Mouse (Mus musculus): Measurements from ENCODE around the gene Ip6k2. TPM values are rescaled to one million over a fixed set of nuclear protein-coding genes. Genes with fewer than 3 reads are reported as not detected.

The Ip6k2 gene
- total and polyA plus RNA-seq, 3 experiments: 21.3 to 33.7 TPM; not detected in 1

- Histone ChIP-seq H3K27me3 (ENCODE audit: control insufficient read depth in 1 of 2, insufficient read depth in 2 of 2, low read length in 2 of 2) (no peaks in the 10 kb centered on the region), H3K27ac (ENCODE audit: control insufficient read depth, low read depth, low read length) (peak overlapping the region; percentile 33), H3K36me3 (ENCODE audit: control insufficient read depth in 1 of 2, insufficient read depth in 2 of 2, low read length in 2 of 2) (peaks cover 0 to 6% of the 10 kb centered on the region in 2 experiments; a peak in 2 of 4 replicates), H3K79me2 (ENCODE audit: control insufficient read depth, insufficient read depth, low read length, poor library complexity) (no peaks in the 10 kb centered on the region; the same call in 1 of the 2 replicates), H3K4me1 (ENCODE audit: control insufficient read depth in 1 of 2, insufficient read depth in 2 of 2, low read length in 2 of 2) (peaks cover 0 to 8% of the 10 kb centered on the region in 2 experiments; a peak in 3 of 4 replicates), H3K9me3 (replicated peaks; ENCODE audit: insufficient read depth, low read length) (no peaks in the 10 kb centered on the region), H3K9ac (ENCODE audit: control insufficient read depth, low read depth, low read length, poor library complexity, severe bottlenecking) (peak overlapping the region; percentile 66), H3K4me3 (ENCODE audit: control insufficient read depth in 1 of 2, insufficient read depth in 1 of 2, low read depth in 2 of 2, low read length in 2 of 2) (peak overlapping the region; percentile 66 to 89)
- TF ChIP-seq NRF1 (IDR thresholded peaks at IDR 0.05; ENCODE audit: insufficient read depth, low read depth, low read length, poor library complexity, severe bottlenecking): no peak
- 0 out of 2 replicates have a peak, but pooled peaks have one; percentile 12 for TF ChIP-seq MAFK (IDR thresholded peaks at IDR 0.05; ENCODE audit: borderline replicate concordance, low read depth, low read length)
- TF ChIP-seq MEF2A (IDR thresholded peaks at IDR 0.05; ENCODE audit: extremely low read depth, insufficient replicate concordance, low read depth, low read length, poor library complexity, severe bottlenecking): no peak
- peak; percentile 3; the same call in 1 of the 2 replicates for TF ChIP-seq ETS1 (IDR thresholded peaks at IDR 0.05; ENCODE audit: low read depth, low read length)
- peak; percentile 52 for TF ChIP-seq NELFE (IDR thresholded peaks at IDR 0.05; ENCODE audit: low read depth, low read length)
- TF ChIP-seq TBP (IDR thresholded peaks at IDR 0.05; ENCODE audit: low read depth, low read length): peak; percentile 60; the same call in 1 of the 2 replicates
- TF ChIP-seq POLR2A (IDR thresholded peaks at IDR 0.05; ENCODE audit: control insufficient read depth in 1 of 2, insufficient read depth in 1 of 2, low read depth in 1 of 2, low read length in 2 of 2, poor library complexity in 1 of 2): peak; percentile 83 to 89
- DNase-seq (ENCODE audit: low read depth, low spot score): peak; percentile 95
Observed at GRCm38 (mm10) chr9:108854241-108854696, 70.7 kb downstream of the Ip6k2 start.

- peaks cover 0 to 8% of the 10 kb centered on the region in 2 experiments; a peak in 3 of 4 replicates for H3K4me1 ChIP-seq (ENCODE audit: control insufficient read depth in 1 of 2, insufficient read depth in 2 of 2, low read length in 2 of 2)
- H3K27ac ChIP-seq (ENCODE audit: control insufficient read depth, low read depth, low read length): no peak overlapping the region
- H3K36me3 ChIP-seq (ENCODE audit: control insufficient read depth in 1 of 2, insufficient read depth in 2 of 2, low read length in 2 of 2): peaks cover 0 to 6% of the 10 kb centered on the region in 2 experiments; a peak in 2 of 4 replicates
- TF ChIP-seq MEF2A (IDR thresholded peaks at IDR 0.05; ENCODE audit: extremely low read depth, insufficient replicate concordance, low read depth, low read length, poor library complexity, severe bottlenecking) (no peak), MYB (IDR thresholded peaks at IDR 0.05; ENCODE audit: low read depth, low read length) (no peak), MAZ (IDR thresholded peaks at IDR 0.05; ENCODE audit: low read depth, low read length) (no peak), HCFC1 (IDR thresholded peaks at IDR 0.05; ENCODE audit: low read depth, low read length) (no peak), TCF12 (IDR thresholded peaks at IDR 0.05; ENCODE audit: low read depth, low read length) (no peak)
- no peaks in the 10 kb centered on the region; the same call in 1 of the 2 replicates for H3K79me2 ChIP-seq (ENCODE audit: control insufficient read depth, insufficient read depth, low read length, poor library complexity)
- H3K9me3 ChIP-seq (replicated peaks; ENCODE audit: insufficient read depth, low read length): no peaks in the 10 kb centered on the region
- no peaks in the 10 kb centered on the region for H3K27me3 ChIP-seq (ENCODE audit: control insufficient read depth in 1 of 2, insufficient read depth in 2 of 2, low read length in 2 of 2)
- no peak for DNase-seq (ENCODE audit: low read depth, low spot score)
- no peak overlapping the region for H3K9ac ChIP-seq (ENCODE audit: control insufficient read depth, low read depth, low read length, poor library complexity, severe bottlenecking)
- H3K4me3 ChIP-seq (ENCODE audit: control insufficient read depth in 1 of 2, insufficient read depth in 1 of 2, low read depth in 2 of 2, low read length in 2 of 2): no peak overlapping the region
Observed at GRCm38 (mm10) chr9:108855335-108855734, 71.7 kb downstream of the Ip6k2 start.

Other genes starting within 250 kb of the Ip6k2 start
- gene Impdh2, start 223.5 kb upstream of the Ip6k2 start, total RNA-seq (2012; rRNA removed): 488 and 550 TPM in 2 replicates
- gene Impdh2, start 223.5 kb upstream of the Ip6k2 start, polyA plus RNA-seq (2012; ENCODE audit: insufficient read depth in 1 of 2, insufficient read length in 2 of 2, low read depth in 1 of 2, low replicate concordance in 2 of 2, missing spikeins in 1 of 2): 100 to 1,000 TPM in 1 of 2 experiments, not detected in 1; 519 TPM
- gene Ndufaf3, start 216.4 kb upstream of the Ip6k2 start, total RNA-seq (2012; rRNA removed): 38.0 and 42.7 TPM in 2 replicates
- gene Ndufaf3, start 216.4 kb upstream of the Ip6k2 start, polyA plus RNA-seq (2012; ENCODE audit: insufficient read depth in 1 of 2, insufficient read length in 2 of 2, low read depth in 1 of 2, low replicate concordance in 2 of 2, missing spikeins in 1 of 2): 10 to 100 TPM in 1 of 2 experiments, not detected in 1; 66.8 TPM
- 64.9 and 85.8 TPM in 2 replicates for gene Dalrd3, start 213.9 kb upstream of the Ip6k2 start, total RNA-seq (2012; rRNA removed)
- 100 to 1,000 TPM in 1 of 2 experiments, not detected in 1; 126 TPM for gene Dalrd3, start 213.9 kb upstream of the Ip6k2 start, polyA plus RNA-seq (2012; ENCODE audit: insufficient read depth in 1 of 2, insufficient read length in 2 of 2, low read depth in 1 of 2, low replicate concordance in 2 of 2, missing spikeins in 1 of 2)
- 43.2 and 43.5 TPM in 2 replicates for gene Wdr6, start 205.1 kb upstream of the Ip6k2 start, total RNA-seq (2012; rRNA removed)
- 10 to 100 TPM in 1 of 2 experiments, not detected in 1; 44.9 TPM for gene Wdr6, start 205.1 kb upstream of the Ip6k2 start, polyA plus RNA-seq (2012; ENCODE audit: insufficient read depth in 1 of 2, insufficient read length in 2 of 2, low read depth in 1 of 2, low replicate concordance in 2 of 2, missing spikeins in 1 of 2)
- gene P4htm, start 186.1 kb upstream of the Ip6k2 start, total RNA-seq (2012; rRNA removed): 0.08 and 0.10 TPM in 2 replicates
- under 1 TPM in 1 of 2 experiments, not detected in 1; 0.22 TPM for gene P4htm, start 186.1 kb upstream of the Ip6k2 start, polyA plus RNA-seq (2012; ENCODE audit: insufficient read depth in 1 of 2, insufficient read length in 2 of 2, low read depth in 1 of 2, low replicate concordance in 2 of 2, missing spikeins in 1 of 2)
- 55.8 and 59.6 TPM in 2 replicates for gene Arih2, start 134.4 kb upstream of the Ip6k2 start, total RNA-seq (2012; rRNA removed)
- 10 to 100 TPM in 1 of 2 experiments, not detected in 1; 66.5 TPM for gene Arih2, start 134.4 kb upstream of the Ip6k2 start, polyA plus RNA-seq (2012; ENCODE audit: insufficient read depth in 1 of 2, insufficient read length in 2 of 2, low read depth in 1 of 2, low replicate concordance in 2 of 2, missing spikeins in 1 of 2)
- gene Slc25a20, start 121.7 kb upstream of the Ip6k2 start, total RNA-seq (2012; rRNA removed): 15.6 and 19.3 TPM in 2 replicates
- 10 to 100 TPM in 1 of 2 experiments, not detected in 1; 24.1 TPM for gene Slc25a20, start 121.7 kb upstream of the Ip6k2 start, polyA plus RNA-seq (2012; ENCODE audit: insufficient read depth in 1 of 2, insufficient read length in 2 of 2, low read depth in 1 of 2, low replicate concordance in 2 of 2, missing spikeins in 1 of 2)
- 18.9 and 22.4 TPM in 2 replicates for gene Prkar2a, start 94.5 kb upstream of the Ip6k2 start, total RNA-seq (2012; rRNA removed)
- gene Prkar2a, start 94.5 kb upstream of the Ip6k2 start, polyA plus RNA-seq (2012; ENCODE audit: insufficient read depth in 1 of 2, insufficient read length in 2 of 2, low read depth in 1 of 2, low replicate concordance in 2 of 2, missing spikeins in 1 of 2): 100 to 1,000 TPM in 1 of 2 experiments, 10 to 100 TPM in 1; 87.9 to 230 TPM
- 3.9 and 6.6 TPM in 2 replicates for gene Nckipsd, start 24.6 kb downstream of the Ip6k2 start, total RNA-seq (2012; rRNA removed)
- gene Nckipsd, start 24.6 kb downstream of the Ip6k2 start, polyA plus RNA-seq (2012; ENCODE audit: insufficient read depth in 1 of 2, insufficient read length in 2 of 2, low read depth in 1 of 2, low replicate concordance in 2 of 2, missing spikeins in 1 of 2): 10 to 100 TPM in 1 of 2 experiments, not detected in 1; 10.3 TPM
- gene Celsr3, start 42.5 kb downstream of the Ip6k2 start, total RNA-seq (2012; rRNA removed): 0.12 TPM in 1 of 2 replicates, not detected in the other
- gene Celsr3, start 42.5 kb downstream of the Ip6k2 start, polyA plus RNA-seq (2012; ENCODE audit: insufficient read depth in 1 of 2, insufficient read length in 2 of 2, low read depth in 1 of 2, low replicate concordance in 2 of 2, missing spikeins in 1 of 2): under 1 TPM in 1 of 2 experiments, not detected in 1; 0.03 TPM
- gene Slc26a6, start 69.5 kb downstream of the Ip6k2 start, total RNA-seq (2012; rRNA removed): 8.0 and 8.7 TPM in 2 replicates
- 10 to 100 TPM in 1 of 2 experiments, not detected in 1; 13.2 TPM for gene Slc26a6, start 69.5 kb downstream of the Ip6k2 start, polyA plus RNA-seq (2012; ENCODE audit: insufficient read depth in 1 of 2, insufficient read length in 2 of 2, low read depth in 1 of 2, low replicate concordance in 2 of 2, missing spikeins in 1 of 2)
- gene Tmem89, start 130.8 kb downstream of the Ip6k2 start, total RNA-seq (2012; rRNA removed): not detected in 2 replicates
- not detected for gene Tmem89, start 130.8 kb downstream of the Ip6k2 start, polyA plus RNA-seq (2012; ENCODE audit: insufficient read depth in 1 of 2, insufficient read length in 2 of 2, low read depth in 1 of 2, low replicate concordance in 2 of 2, missing spikeins in 1 of 2)
- gene Uqcrc1, start 152.8 kb downstream of the Ip6k2 start, total RNA-seq (2012; rRNA removed): 427 and 428 TPM in 2 replicates
- 100 to 1,000 TPM in 1 of 2 experiments, not detected in 1; 494 TPM for gene Uqcrc1, start 152.8 kb downstream of the Ip6k2 start, polyA plus RNA-seq (2012; ENCODE audit: insufficient read depth in 1 of 2, insufficient read length in 2 of 2, low read depth in 1 of 2, low replicate concordance in 2 of 2, missing spikeins in 1 of 2)
- 0.78 and 1.2 TPM in 2 replicates for gene Col7a1, start 169.8 kb downstream of the Ip6k2 start, total RNA-seq (2012; rRNA removed)
- 1 to 10 TPM in 1 of 2 experiments, not detected in 1; 2.6 TPM for gene Col7a1, start 169.8 kb downstream of the Ip6k2 start, polyA plus RNA-seq (2012; ENCODE audit: insufficient read depth in 1 of 2, insufficient read length in 2 of 2, low read depth in 1 of 2, low replicate concordance in 2 of 2, missing spikeins in 1 of 2)
- gene Ucn2, start 202.2 kb downstream of the Ip6k2 start, total RNA-seq (2012; rRNA removed): 0.12 TPM in 1 of 2 replicates, not detected in the other
- gene Ucn2, start 202.2 kb downstream of the Ip6k2 start, polyA plus RNA-seq (2012; ENCODE audit: insufficient read depth in 1 of 2, insufficient read length in 2 of 2, low read depth in 1 of 2, low replicate concordance in 2 of 2, missing spikeins in 1 of 2): under 1 TPM in 1 of 2 experiments, not detected in 1; 0.19 TPM
- gene Pfkfb4, start 208.0 kb downstream of the Ip6k2 start, total RNA-seq (2012; rRNA removed): 3.2 and 5.1 TPM in 2 replicates
- gene Pfkfb4, start 208.0 kb downstream of the Ip6k2 start, polyA plus RNA-seq (2012; ENCODE audit: insufficient read depth in 1 of 2, insufficient read length in 2 of 2, low read depth in 1 of 2, low replicate concordance in 2 of 2, missing spikeins in 1 of 2): 1 to 10 TPM in 1 of 2 experiments, not detected in 1; 6.4 TPM